Mouse (Mus musculus): ENCODE data around the gene 4930519G04Rik.
"Not testable (repeated sequence)": the region's sequence is repeated elsewhere in the genome, so short reads cannot be mapped to it uniquely, and the experiment has no call there.

4930519G04Rik gene

GRCm38 (mm10) chr5:114913686-114914085 lies 60.2 kb downstream of the 4930519G04Rik start:
- in situ Hi-C loops (cut with MboI): no loop called here

- in situ Hi-C loops (cut with MboI): no loop called here
Measured at GRCm38 (mm10) chr5:114914855-114915254, 61.4 kb downstream of the 4930519G04Rik start.

GRCm38 (mm10) chr5:114915854-114916253 lies 62.4 kb downstream of the 4930519G04Rik start:
- in situ Hi-C loops (cut with MboI): no loop called here

- in situ Hi-C loops (cut with MboI): no loop called here
Measured at GRCm38 (mm10) chr5:114916777-114917176, 63.3 kb downstream of the 4930519G04Rik start.

- in situ Hi-C loops (cut with MboI): not testable (repeated sequence)
Measured at GRCm38 (mm10) chr5:114917357-114917756, 63.9 kb downstream of the 4930519G04Rik start.

- in situ Hi-C loops (cut with MboI): no loop called here
Measured at GRCm38 (mm10) chr5:114921551-114922365, 68.3 kb downstream of the 4930519G04Rik start.

GRCm38 (mm10) chr5:114922366-114922731 lies 68.9 kb downstream of the 4930519G04Rik start:
- in situ Hi-C loops (cut with MboI): no loop called here

GRCm38 (mm10) chr5:114922998-114923473 lies 69.6 kb downstream of the 4930519G04Rik start, which contains the start of gene Oasl1:
Gene Oasl1 (plus strand): TSS chr5:114923240.
- in situ Hi-C loops (cut with MboI): no loop called here

- in situ Hi-C loops (cut with MboI): no loop called here
Measured at GRCm38 (mm10) chr5:114926153-114926684, 72.8 kb downstream of the 4930519G04Rik start.

GRCm38 (mm10) chr5:114926753-114927152 lies 73.3 kb downstream of the 4930519G04Rik start:
- in situ Hi-C loops (cut with MboI): no loop called here

- in situ Hi-C loops (cut with MboI): no loop called here
Measured at GRCm38 (mm10) chr5:114931626-114932025, 78.2 kb downstream of the 4930519G04Rik start.

GRCm38 (mm10) chr5:114933206-114933605 lies 79.7 kb downstream of the 4930519G04Rik start:
- in situ Hi-C loops (cut with MboI): no loop called here
